Mouse (Mus musculus) CH12.LX (cell line): ENCODE results near the gene Siah3.

Experiments
- CTCF ChIP-seq, 2 experiments: IDR thresholded peaks in 1 of 2; conservative IDR thresholded peaks in 1 of 2; 2 replicates each; pipeline ENCODE4 v1.5.1; 2011 to 2012; ENCODE audit warnings: low read depth in 2 of 2, low read length in 2 of 2, improper control_type of control experiment in 1 of 2, inconsistent platforms in 1 of 2, mild to moderate bottlenecking in 1 of 2, moderate library complexity in 1 of 2
- E2F4 ChIP-seq: IDR thresholded peaks from 2 replicates; pipeline ENCODE4 v1.6.1; 2011; ENCODE audit warnings: low read depth, low read length, improper control_type of control experiment; ENCODE audit not compliant: insufficient replicate concordance
- ELF1 ChIP-seq: IDR thresholded peaks from 2 replicates; pipeline ENCODE4 v1.6.1; 2014; ENCODE audit warnings: low read depth, mild to moderate bottlenecking, inconsistent platforms, low read length, improper control_type of control experiment
- EP300 ChIP-seq: IDR thresholded peaks from 2 replicates; pipeline ENCODE4 v1.6.1; 2011; ENCODE audit warnings: low read length, improper control_type of control experiment
- GABPA ChIP-seq: IDR thresholded peaks from 2 replicates; pipeline ENCODE4 v1.6.1; 2012; ENCODE audit warnings: low read depth, low read length, improper control_type of control experiment, inconsistent platforms; ENCODE audit not compliant: insufficient replicate concordance
- MYC ChIP-seq: IDR thresholded peaks from 2 replicates; pipeline ENCODE4 v1.6.1; 2011; ENCODE audit warnings: low read depth, mild to moderate bottlenecking, improper control_type of control experiment, low read length
- POLR2A ChIP-seq: IDR thresholded peaks from 2 replicates; pipeline ENCODE4 v1.6.1; 2011; ENCODE audit warnings: low read depth, mild to moderate bottlenecking, improper control_type of control experiment, low read length
- SIN3A ChIP-seq: IDR thresholded peaks from 2 replicates; pipeline ENCODE4 v1.6.1; 2012; ENCODE audit warnings: low read length, improper control_type of control experiment, inconsistent platforms
- SMC3 ChIP-seq: IDR thresholded peaks from 2 replicates; pipeline ENCODE4 v1.6.1; 2011; ENCODE audit warnings: low read depth, low read length, improper control_type of control experiment
- ZKSCAN1 ChIP-seq: IDR thresholded peaks from 2 replicates; pipeline ENCODE4 v1.6.1; 2012; ENCODE audit warnings: low read depth, inconsistent platforms, low read length, improper control_type of control experiment, borderline replicate concordance

DNA sequence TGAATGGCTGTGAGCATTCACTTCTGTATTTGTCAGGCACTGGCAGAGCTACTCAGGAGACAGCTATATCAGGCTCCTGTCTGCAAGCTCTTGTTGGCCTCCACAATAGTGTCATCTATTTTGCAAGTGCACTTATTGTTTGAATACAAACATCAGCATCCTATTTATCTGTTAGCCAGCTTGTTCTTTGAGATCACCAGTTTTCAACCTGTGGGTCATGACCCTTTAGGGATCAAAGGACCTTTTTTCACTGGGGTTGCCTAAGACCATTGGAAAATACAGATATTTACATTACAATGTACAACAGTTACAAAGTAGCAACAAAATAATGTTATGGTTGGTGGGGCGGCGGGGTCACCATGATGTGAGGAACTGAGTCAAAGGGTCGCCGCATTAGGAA is 1.9 kb upstream of the Siah3 start:
- TF ChIP-seq SIN3A (no peak), POLR2A (no peak), MYC (no peak), SMC3 (no peak), ZKSCAN1 (no peak), GABPA (no peak), CTCF (conservative IDR thresholded peaks at IDR 0.05 in 1 of 2, IDR thresholded peaks at IDR 0.05 in 1 of 2; ENCODE audit: low read depth in 2 of 2, low read length in 2 of 2) (no peak), EP300 (no peak), E2F4 (no peak), ELF1 (no peak)
